Mouse (Mus musculus): ENCODE data around the gene Mrpl32.

Mrpl32 gene

GRCm38 (mm10) chr13:14612926-14613529 lies at the start of gene Mrpl32, which contains the start of gene Psma2:
Gene Mrpl32, minus strand, starts transcription at chr13:14613165.
Gene Psma2, plus strand, starts transcription at chr13:14613240.
- CTCF ChIA-PET = interaction anchor here (1.2 kb wide), 1 partner anchor 15 kb away, joined by 3 read pairs; no protein-coding TSS in a partner anchor

- CTCF ChIA-PET = interaction anchor here (0.7 kb wide), 1 partner anchor 52 kb away, joined by 4 read pairs; no protein-coding TSS in a partner anchor
Measured at GRCm38 (mm10) chr13:14649301-14649700, 36.3 kb upstream of the Mrpl32 start.

GRCm38 (mm10) chr13:14639998-14640397 lies 27.0 kb upstream of the Mrpl32 start:
- CTCF ChIA-PET = no interaction called here

GRCm38 (mm10) chr13:14629726-14630641 lies 17.0 kb upstream of the Mrpl32 start, which contains the start of gene AW209491:
Gene AW209491, plus strand, starts transcription at chr13:14630154.
- CTCF ChIA-PET = interaction anchor here (0.7 kb wide), 1 partner anchor 16 kb away, joined by 4 read pairs; no protein-coding TSS in a partner anchor

- CTCF ChIA-PET = interaction anchor here (0.6 kb wide), 1 partner anchor 10 kb away, joined by 3 read pairs; no protein-coding TSS in a partner anchor
Measured at GRCm38 (mm10) chr13:14618724-14619123, 5.8 kb upstream of the Mrpl32 start.

GRCm38 (mm10) chr13:14613553-14613952 lies 588 bp upstream of the Mrpl32 start:
- CTCF ChIA-PET = interaction anchor here (1.2 kb wide), 1 partner anchor 14 kb away, joined by 3 read pairs; no protein-coding TSS in a partner anchor

- CTCF ChIA-PET = no interaction called here
Measured at GRCm38 (mm10) chr13:14612463-14612862, 502 bp downstream of the Mrpl32 start.

- CTCF ChIA-PET = no interaction called here
Measured at GRCm38 (mm10) chr13:14607616-14608015, 5.3 kb downstream of the Mrpl32 start.

- CTCF ChIA-PET = no interaction called here
Measured at GRCm38 (mm10) chr13:14602744-14603143, 10.2 kb downstream of the Mrpl32 start.

- CTCF ChIA-PET = no interaction called here
Measured at GRCm38 (mm10) chr13:14580392-14580791, 32.6 kb downstream of the Mrpl32 start.

- CTCF ChIA-PET = no interaction called here
Measured at GRCm38 (mm10) chr13:14574128-14574527, 38.8 kb downstream of the Mrpl32 start.

- CTCF ChIA-PET = no interaction called here
Measured at GRCm38 (mm10) chr13:14561336-14561735, 51.6 kb downstream of the Mrpl32 start.

Data from spleen, embryonic (tissue).